Mouse (Mus musculus): ENCODE measurements at regions not wholly inside any gene's neighbourhood (a gene's known extent, or its start where the extent isn't known, plus 50 kb on each side); places are given as distances from the start of the nearest gene placed in this dataset.

DNA sequence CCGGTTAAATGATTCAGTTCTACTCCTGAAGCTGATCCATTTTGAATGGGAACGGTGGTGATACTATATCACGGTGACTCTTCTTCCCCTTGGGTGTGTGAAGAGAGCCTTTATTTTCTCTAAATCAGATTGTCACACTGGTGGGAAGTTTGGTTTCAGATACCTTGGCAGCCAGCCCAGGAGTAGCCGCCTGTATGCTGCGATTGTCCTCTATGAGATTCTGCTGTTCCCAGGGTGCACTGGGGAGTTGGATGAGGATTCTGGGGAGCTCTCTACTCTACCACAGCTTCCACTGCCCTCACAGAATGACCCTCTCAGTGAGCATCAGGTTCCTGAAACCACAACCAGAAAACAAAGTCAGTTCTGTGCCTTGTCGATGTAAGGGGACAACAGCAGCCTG is 104.0 kb upstream of the Rapgef5 start:
- Histone ChIP-seq H3K9ac (replicated peaks; ENCODE audit: low read length) (no peak overlapping the region), H3K4me2 (ENCODE audit: low read depth, low read length) (no peak overlapping the region), H3K36me3 (ENCODE audit: insufficient read depth, low read length) (no peaks in the 10 kb centered on the region), H3K4me3 (ENCODE audit: low read length) (no peak overlapping the region), H3K9me3 (ENCODE audit: low read length) (no peaks in the 10 kb centered on the region), H3K4me1 (ENCODE audit: insufficient read depth, low read length) (no peaks in the 10 kb centered on the region; the same call in none of the 2 replicates), H3K27ac (no peak overlapping the region), H3K27me3 (ENCODE audit: insufficient read depth, low read length) (no peaks in the 10 kb centered on the region)
- DNase-seq (ENCODE audit: low spot score) (peak; percentile 41), ATAC-seq (no peak)
- no peak for TF ChIP-seq CTCF (IDR thresholded peaks at IDR 0.05; ENCODE audit: low read depth)
- 25% methylated on average over 6 of the region's 6 CpGs for WGBS

DNA sequence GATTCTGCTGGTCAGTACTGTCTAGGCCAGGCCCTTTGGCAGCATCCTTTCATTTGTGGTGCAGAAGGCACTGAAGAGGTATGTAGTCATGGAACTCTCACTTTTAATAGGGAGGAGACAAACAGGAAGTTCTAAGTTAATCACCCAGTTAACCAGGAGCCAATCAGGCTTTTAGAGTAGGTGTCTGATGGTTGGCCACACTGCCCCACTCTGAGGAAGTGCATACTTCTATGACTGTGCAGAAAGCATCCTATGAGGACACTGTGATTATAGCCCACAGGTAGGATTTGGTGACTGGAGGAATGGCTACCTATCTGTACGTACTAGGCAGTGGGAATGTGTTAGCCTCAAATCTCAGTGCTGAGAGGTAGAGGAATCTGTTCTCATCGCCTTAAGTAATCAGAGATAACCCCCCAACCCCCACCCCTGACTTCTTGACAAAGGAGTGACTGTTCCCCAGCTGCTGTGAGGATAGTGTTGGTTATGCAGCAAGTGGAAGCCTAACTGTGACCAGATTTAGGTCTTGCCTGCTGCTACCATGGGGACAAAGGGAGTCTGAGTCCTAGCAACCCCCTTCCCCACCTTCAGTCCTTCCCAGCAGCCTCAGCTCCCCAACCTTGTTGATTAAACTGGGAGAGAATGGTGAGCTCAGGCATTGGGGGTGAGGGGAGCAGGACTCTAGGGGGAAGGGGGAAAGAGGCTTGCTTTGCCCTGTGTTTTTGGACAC is 103.3 kb upstream of the Rapgef5 start:
- Histone ChIP-seq H3K4me1 (ENCODE audit: insufficient read depth, low read length) (no peaks in the 10 kb centered on the region; the same call in none of the 2 replicates), H3K27ac (no peak overlapping the region), H3K4me2 (ENCODE audit: low read depth, low read length) (no peak overlapping the region), H3K4me3 (ENCODE audit: low read length) (no peak overlapping the region), H3K36me3 (ENCODE audit: insufficient read depth, low read length) (no peaks in the 10 kb centered on the region), H3K27me3 (ENCODE audit: insufficient read depth, low read length) (no peaks in the 10 kb centered on the region), H3K9ac (replicated peaks; ENCODE audit: low read length) (no peak overlapping the region), H3K9me3 (ENCODE audit: low read length) (no peaks in the 10 kb centered on the region)
- no peak for TF ChIP-seq CTCF (IDR thresholded peaks at IDR 0.05; ENCODE audit: low read depth)
- ATAC-seq (0 out of 2 replicates have a peak, but pooled peaks have one; percentile 35), DNase-seq (ENCODE audit: low spot score) (no peak)
- WGBS, result 63% methylated on average over 2 of the region's 2 CpGs

- H3K36me3 ChIP-seq (ENCODE audit: insufficient read depth, low read length), result no peaks in the 10 kb centered on the region
- no peak overlapping the region for H3K4me2 ChIP-seq (ENCODE audit: low read depth, low read length)
- 87% methylated on average over 2 of the region's 2 CpGs for WGBS
- no peaks in the 10 kb centered on the region for H3K9me3 ChIP-seq (ENCODE audit: low read length)
- ATAC-seq (no peak), DNase-seq (ENCODE audit: low spot score) (no peak)
- no peaks in the 10 kb centered on the region; the same call in none of the 2 replicates for H3K4me1 ChIP-seq (ENCODE audit: insufficient read depth, low read length)
- TF ChIP-seq CTCF (IDR thresholded peaks at IDR 0.05; ENCODE audit: low read depth), result no peak
- no peaks in the 10 kb centered on the region for H3K27me3 ChIP-seq (ENCODE audit: insufficient read depth, low read length)
- H3K27ac ChIP-seq, result no peak overlapping the region
- no peak overlapping the region for H3K9ac ChIP-seq (replicated peaks; ENCODE audit: low read length)
- no peak overlapping the region for H3K4me3 ChIP-seq (ENCODE audit: low read length)
Observed at GRCm38 (mm10) chr12:117414020-117414419, 102.3 kb upstream of the Rapgef5 start.

GRCm38 (mm10) chr12:117415146-117415545 is 101.1 kb upstream of the Rapgef5 start:
- no peak for TF ChIP-seq CTCF (IDR thresholded peaks at IDR 0.05; ENCODE audit: low read depth)
- no peaks in the 10 kb centered on the region for H3K27me3 ChIP-seq (ENCODE audit: insufficient read depth, low read length)
- H3K36me3 ChIP-seq (ENCODE audit: insufficient read depth, low read length), result no peaks in the 10 kb centered on the region
- H3K27ac ChIP-seq, result no peak overlapping the region
- no peak overlapping the region for H3K4me3 ChIP-seq (ENCODE audit: low read length)
- H3K4me1 ChIP-seq (ENCODE audit: insufficient read depth, low read length), result no peaks in the 10 kb centered on the region; the same call in none of the 2 replicates
- H3K9me3 ChIP-seq (ENCODE audit: low read length), result no peaks in the 10 kb centered on the region
- no peak overlapping the region for H3K9ac ChIP-seq (replicated peaks; ENCODE audit: low read length)
- H3K4me2 ChIP-seq (ENCODE audit: low read depth, low read length), result no peak overlapping the region
- 52% methylated on average over 2 of the region's 2 CpGs for WGBS
- DNase-seq (ENCODE audit: low spot score) (peak; percentile 24), ATAC-seq (no peak)

DNA sequence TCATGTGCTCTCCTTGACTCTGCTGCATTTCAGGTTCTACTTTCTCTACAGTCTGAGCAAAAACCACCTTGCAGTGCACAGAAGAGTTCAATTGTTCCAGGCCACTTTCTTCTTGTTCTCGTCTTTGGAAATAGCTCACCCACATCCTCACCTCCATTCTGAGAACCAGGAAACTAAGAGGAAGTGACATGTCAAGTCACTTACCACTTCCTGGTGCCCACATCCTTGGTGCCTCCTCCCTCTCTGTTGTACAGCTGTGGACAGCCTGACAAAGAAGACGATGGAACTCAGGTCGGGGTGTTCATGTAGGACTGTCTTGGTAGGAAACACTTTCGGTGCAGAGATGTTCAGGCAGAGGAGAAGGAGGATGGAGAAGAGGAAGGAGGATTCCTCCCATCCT is 98.3 kb upstream of the Rapgef5 start:
- Histone ChIP-seq H3K36me3 (ENCODE audit: insufficient read depth, low read length) (no peaks in the 10 kb centered on the region), H3K27ac (no peak overlapping the region), H3K27me3 (ENCODE audit: insufficient read depth, low read length) (no peaks in the 10 kb centered on the region), H3K9ac (replicated peaks; ENCODE audit: low read length) (no peak overlapping the region), H3K4me1 (ENCODE audit: insufficient read depth, low read length) (no peaks in the 10 kb centered on the region; the same call in 1 of the 2 replicates), H3K4me2 (ENCODE audit: low read depth, low read length) (no peak overlapping the region), H3K4me3 (ENCODE audit: low read length) (no peak overlapping the region), H3K9me3 (ENCODE audit: low read length) (no peaks in the 10 kb centered on the region)
- 88% methylated on average over 4 of the region's 4 CpGs for WGBS
- no peak for ATAC-seq
- no peak for TF ChIP-seq CTCF (IDR thresholded peaks at IDR 0.05; ENCODE audit: low read depth)
- no peak for DNase-seq (ENCODE audit: low spot score)

- 89% methylated on average over 7 of the region's 7 CpGs for WGBS
- H3K9ac ChIP-seq (replicated peaks; ENCODE audit: low read length), result no peak overlapping the region
Observed at GRCm38 (mm10) chr12:117422315-117422978, 93.8 kb upstream of the Rapgef5 start.

More at GRCm38 (mm10) chr12:117422315-117422978, 93.8 kb upstream of the Rapgef5 start:
- Histone ChIP-seq H3K9me3 (ENCODE audit: low read length) (no peaks in the 10 kb centered on the region), H3K4me2 (ENCODE audit: low read depth, low read length) (no peak overlapping the region), H3K36me3 (ENCODE audit: insufficient read depth, low read length) (no peaks in the 10 kb centered on the region), H3K4me1 (ENCODE audit: insufficient read depth, low read length) (no peaks in the 10 kb centered on the region), H3K27me3 (ENCODE audit: insufficient read depth, low read length) (no peaks in the 10 kb centered on the region), H3K27ac (no peak overlapping the region), H3K4me3 (ENCODE audit: low read length) (no peak overlapping the region)
- no peak for TF ChIP-seq CTCF (IDR thresholded peaks at IDR 0.05; ENCODE audit: low read depth)
- DNase-seq (ENCODE audit: low spot score), result no peak
- ATAC-seq, result no peak
